Mouse (Mus musculus) G1E (cell line): Measurements from ENCODE around the gene Sdk1. TPM values are rescaled to one million over a fixed set of nuclear protein-coding genes. Genes with fewer than 3 reads are reported as not detected.

ENCODE experiments used
- ATAC-seq: 2 replicates; pipeline ENCODE4 v1.8.0; 2016; ENCODE audit warnings: mild to moderate bottlenecking; ENCODE audit not compliant: insufficient number of reproducible peaks, poor library complexity, low FRiP score, severe bottlenecking; ENCODE audit errors: extremely low read depth
- DNase-seq: peaks from one replicate; pipeline ENCODE4 v3.0.0; 2012; ENCODE audit warnings: low spot score
- H3K27me3 ChIP-seq: 2 replicates; pipeline ENCODE4 v1.6.1; 2012; ENCODE audit warnings: mild to moderate bottlenecking, low read length, inconsistent platforms; ENCODE audit not compliant: insufficient read depth
- H3K36me3 ChIP-seq: replicated peaks from 2 replicates; pipeline ENCODE3; 2012; ENCODE audit warnings: mild to moderate bottlenecking, inconsistent platforms
- H3K4me1 ChIP-seq: 2 replicates; pipeline ENCODE4 v1.6.1; 2012; ENCODE audit warnings: low read depth, low read length, inconsistent platforms, mixed read lengths; ENCODE audit not compliant: insufficient read depth
- H3K4me3 ChIP-seq: 2 replicates; pipeline ENCODE4 v1.5.1; 2012; ENCODE audit warnings: low read depth, mild to moderate bottlenecking, inconsistent platforms, low read length, moderate library complexity, mixed read lengths
- H3K9me3 ChIP-seq: replicated peaks from 2 replicates; pipeline ENCODE4 v1.6.1; 2012; ENCODE audit warnings: inconsistent platforms
- CTCF ChIP-seq: IDR thresholded peaks from 2 replicates; pipeline ENCODE4 v1.5.1; 2012; ENCODE audit warnings: low read depth, low read length, inconsistent platforms, mixed read lengths
- GATA1 ChIP-seq: IDR thresholded peaks from 2 replicates; pipeline ENCODE4 v1.6.1; 2012; ENCODE audit warnings: borderline replicate concordance, low read length, inconsistent platforms, mixed read lengths
- GATA2 ChIP-seq: IDR thresholded peaks from 2 replicates; pipeline ENCODE4 v1.6.1; 2012; ENCODE audit warnings: low read depth, low read length, inconsistent platforms, borderline replicate concordance
- POLR2AphosphoS5 ChIP-seq: IDR thresholded peaks from 2 replicates; pipeline ENCODE4 v1.6.1; 2012; ENCODE audit warnings: low read depth, low read length, inconsistent platforms; ENCODE audit not compliant: insufficient replicate concordance
- TAL1 ChIP-seq: conservative IDR thresholded peaks from 2 replicates; pipeline ENCODE4 v1.6.1; 2012; ENCODE audit warnings: low read depth, low read length, inconsistent platforms, mixed read lengths
- polyA plus RNA-seq: library from polyadenylated mRNA; stranded (reverse); fragments of >175 nt; gene quantifications from 2 replicates; pipeline ENCODE4 v1.2.3, GENCODE M21; 2012
- total RNA-seq, 2 experiments: library from RNA; stranded (forward) in 1 of 2; stranded (reverse) in 1 of 2; fragments of 200-1000 nt in 1 of 2; fragments of >200 nt in 1 of 2; fragmentation: Nextera tagmentation in 1 of 2; gene quantifications; 2 replicates each; pipeline ENCODE4 v1.2.3; 2014 to 2017

The Sdk1 gene
- total and polyA plus RNA-seq, 3 experiments: 0.27 TPM; not detected in 2

DNA sequence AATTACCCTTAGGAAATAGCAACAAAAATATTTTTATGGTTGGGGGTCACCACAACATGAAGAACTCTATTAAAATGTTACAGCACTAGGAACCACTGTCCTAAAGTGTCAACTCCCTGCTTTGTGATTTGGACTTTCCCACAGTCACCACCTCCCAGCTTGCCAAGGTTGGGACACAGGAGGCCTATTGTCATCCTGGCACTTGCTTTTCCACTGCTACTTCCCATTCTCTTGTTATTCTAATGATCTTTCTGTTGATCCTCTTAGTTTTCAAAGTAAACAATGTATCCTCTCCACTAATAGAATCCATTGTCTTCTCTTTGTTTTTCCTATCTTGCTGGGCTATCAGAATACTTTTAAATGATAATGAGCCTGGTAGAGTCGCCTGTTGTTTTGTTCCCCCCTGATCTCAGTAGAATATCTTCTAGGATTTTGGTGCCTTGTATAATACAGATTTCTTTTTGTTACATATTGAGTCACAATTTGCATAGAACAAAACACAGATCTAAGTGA, 746.1 kb downstream of the Sdk1 start:
- TF ChIP-seq CTCF: no peak
- no peak for TF ChIP-seq TAL1
- TF ChIP-seq POLR2AphosphoS5: no peak
- TF ChIP-seq GATA2: no peak
- TF ChIP-seq GATA1: no peak
- Histone ChIP-seq H3K27me3 (no peaks in the 10 kb centered on the region), H3K4me3 (no peak overlapping the region), H3K36me3 (no peaks in the 10 kb centered on the region), H3K4me1 (no peaks in the 10 kb centered on the region), H3K9me3 (peaks cover 60% of the 10 kb centered on the region)
- DNase-seq (no peak), ATAC-seq (no peak)

- Histone ChIP-seq H3K36me3 (no peaks in the 10 kb centered on the region), H3K9me3 (peaks cover 66% of the 10 kb centered on the region), H3K27me3 (no peaks in the 10 kb centered on the region), H3K4me1 (no peaks in the 10 kb centered on the region), H3K4me3 (no peak overlapping the region)
- TF ChIP-seq GATA1: no peak
- no peak for TF ChIP-seq CTCF
- TF ChIP-seq GATA2: no peak
- no peak for TF ChIP-seq POLR2AphosphoS5
- TF ChIP-seq TAL1: no peak
- ATAC-seq (no peak), DNase-seq (no peak)
Observed at GRCm38 (mm10) chr5:141988685-141989084, 747.4 kb downstream of the Sdk1 start.

- DNase-seq (no peak), ATAC-seq (no peak)
- TF ChIP-seq GATA2: no peak
- TF ChIP-seq TAL1: no peak
- no peak for TF ChIP-seq CTCF
- TF ChIP-seq GATA1: no peak
- no peak for TF ChIP-seq POLR2AphosphoS5
- Histone ChIP-seq H3K9me3 (peaks cover 87% of the 10 kb centered on the region), H3K4me1 (no peaks in the 10 kb centered on the region), H3K27me3 (no peaks in the 10 kb centered on the region), H3K4me3 (no peak overlapping the region), H3K36me3 (no peaks in the 10 kb centered on the region)
Observed at GRCm38 (mm10) chr5:141994192-141994591, 752.9 kb downstream of the Sdk1 start.

DNA sequence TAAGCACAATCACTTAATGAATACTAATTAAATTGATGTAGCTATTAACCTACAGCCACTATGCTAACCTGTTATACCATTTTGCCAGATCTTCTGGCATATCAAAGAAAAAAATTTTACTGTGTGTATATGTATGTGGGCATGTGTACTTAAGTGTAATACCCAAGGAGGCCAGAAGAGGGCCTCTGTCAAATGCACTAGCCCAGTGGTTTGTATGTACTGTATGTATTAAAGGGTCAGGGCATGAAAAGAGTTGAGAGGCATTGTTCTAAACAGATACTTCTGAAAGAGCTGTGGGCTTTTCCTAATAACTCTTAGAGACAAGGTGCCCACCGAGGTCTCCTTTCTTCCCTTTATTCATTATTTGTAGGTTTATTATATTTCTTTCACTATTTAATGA, 759.0 kb downstream of the Sdk1 start:
- ATAC-seq (no peak), DNase-seq (no peak)
- no peaks in the 10 kb centered on the region for H3K4me1 ChIP-seq
- no peaks in the 10 kb centered on the region for H3K27me3 ChIP-seq
- TF ChIP-seq GATA2 (no peak), GATA1 (no peak), TAL1 (no peak), POLR2AphosphoS5 (no peak), CTCF (no peak)
- peaks cover 81% of the 10 kb centered on the region for H3K9me3 ChIP-seq
- no peak overlapping the region for H3K4me3 ChIP-seq
- no peaks in the 10 kb centered on the region for H3K36me3 ChIP-seq

DNA sequence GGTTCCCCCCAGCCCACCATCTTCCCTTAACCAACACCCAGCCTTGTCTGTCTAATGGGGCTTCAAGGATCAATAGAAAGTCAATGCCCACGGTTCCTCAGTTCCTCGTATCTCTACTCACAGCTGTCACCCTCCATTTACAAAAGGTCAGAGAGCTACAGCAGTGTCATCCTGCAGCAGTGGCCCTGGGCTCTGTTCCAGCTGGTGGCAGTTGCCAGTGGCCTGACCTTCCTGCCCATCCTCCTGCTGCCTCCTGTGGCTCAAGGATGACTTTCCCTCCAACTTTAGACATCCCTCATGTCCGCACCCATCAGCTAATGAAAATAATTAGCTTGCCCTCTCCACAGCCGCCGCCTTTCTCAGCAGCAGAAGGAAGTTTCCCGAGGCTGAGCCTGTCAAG, 759.8 kb downstream of the Sdk1 start:
- ATAC-seq: no peak
- no peak overlapping the region for H3K4me3 ChIP-seq
- H3K27me3 ChIP-seq: no peaks in the 10 kb centered on the region
- no peak for DNase-seq
- H3K9me3 ChIP-seq: peaks cover 81% of the 10 kb centered on the region
- no peaks in the 10 kb centered on the region for H3K36me3 ChIP-seq
- no peaks in the 10 kb centered on the region for H3K4me1 ChIP-seq
- TF ChIP-seq CTCF: no peak
- TF ChIP-seq GATA1: no peak
- TF ChIP-seq TAL1: no peak
- no peak for TF ChIP-seq POLR2AphosphoS5
- TF ChIP-seq GATA2: no peak

DNA sequence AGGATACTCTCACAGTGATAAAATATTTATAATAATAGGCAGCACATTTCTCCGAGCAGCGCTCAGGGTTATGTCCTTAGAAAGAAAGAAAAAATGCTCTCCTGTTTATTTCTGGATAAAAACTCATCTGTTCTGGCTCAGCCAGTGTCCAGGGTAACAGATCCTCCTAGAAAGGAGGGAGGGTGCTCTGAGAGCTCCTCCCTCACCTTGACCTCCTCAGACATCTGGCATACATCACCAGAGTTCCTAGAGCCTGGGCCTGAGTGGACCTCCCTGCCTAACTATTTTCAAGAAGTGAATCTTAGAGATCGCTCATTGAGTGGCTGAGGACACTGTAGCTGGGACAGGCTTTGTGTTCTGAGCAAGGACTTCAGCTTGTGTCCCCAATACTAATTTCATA, 760.7 kb downstream of the Sdk1 start:
- ATAC-seq (no peak), DNase-seq (no peak)
- Histone ChIP-seq H3K36me3 (no peaks in the 10 kb centered on the region), H3K4me1 (no peaks in the 10 kb centered on the region), H3K4me3 (no peak overlapping the region), H3K9me3 (peaks cover 80% of the 10 kb centered on the region), H3K27me3 (no peaks in the 10 kb centered on the region)
- TF ChIP-seq POLR2AphosphoS5: no peak
- no peak for TF ChIP-seq TAL1
- TF ChIP-seq GATA2: no peak
- TF ChIP-seq CTCF: no peak
- TF ChIP-seq GATA1: no peak

DNA sequence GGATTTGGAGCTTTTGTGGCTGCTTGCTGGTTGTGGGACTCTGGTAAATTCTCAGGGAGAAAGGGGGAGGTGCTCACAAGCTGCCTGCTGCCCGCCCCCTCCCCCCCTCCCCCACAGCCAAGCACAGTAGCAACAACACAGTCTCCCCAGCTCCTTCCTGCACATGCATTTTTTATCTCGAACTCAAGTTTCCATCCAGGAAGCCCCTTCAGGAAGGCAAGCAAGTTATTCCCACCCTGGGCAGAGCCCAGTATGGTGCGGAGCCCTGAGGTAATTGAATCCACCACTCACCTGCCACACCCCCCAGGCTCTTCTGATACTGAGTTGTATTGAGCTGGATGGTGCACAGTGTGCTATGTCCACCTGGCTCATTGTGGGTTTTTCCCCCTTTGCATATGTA, 768.9 kb downstream of the Sdk1 start:
- no peaks in the 10 kb centered on the region for H3K4me1 ChIP-seq
- ATAC-seq: no peak
- H3K9me3 ChIP-seq: peaks cover 63% of the 10 kb centered on the region
- H3K36me3 ChIP-seq: no peaks in the 10 kb centered on the region
- no peak for TF ChIP-seq TAL1
- no peak for TF ChIP-seq GATA2
- no peak for TF ChIP-seq CTCF
- TF ChIP-seq POLR2AphosphoS5: no peak
- no peak for TF ChIP-seq GATA1
- H3K27me3 ChIP-seq: no peaks in the 10 kb centered on the region
- no peak overlapping the region for H3K4me3 ChIP-seq
- no peak for DNase-seq
